Mouse (Mus musculus) hematopoietic stem cell, adult 5-6 weeks (primary cell): ENCODE data around the gene Slc24a2. TPM values are rescaled to one million over a fixed set of nuclear protein-coding genes. Genes with fewer than 3 reads are reported as not detected.

ENCODE experiments used
- ATAC-seq, 2 experiments: fragments of 125-278 bp in 1 of 2; replicated peaks in 1 of 2; 2 replicates each; pipeline ENCODE4 v1.8.0; 2016 to 2017; ENCODE audit warnings: inconsistent platforms in 2 of 2, mild to moderate bottlenecking in 2 of 2, moderate number of reproducible peaks in 2 of 2, low read depth in 1 of 2, moderate TSS enrichment in 1 of 2; ENCODE audit not compliant: low FRiP score in 2 of 2, poor library complexity in 2 of 2, severe bottlenecking in 2 of 2, insufficient read depth in 1 of 2, low TSS enrichment in 1 of 2
- total RNA-seq: library from RNA; stranded (forward); fragments of 172-1452, 232-1000 nt; gene quantifications from 2 replicates; pipeline ENCODE4 v1.2.3, GENCODE M21; 2017

Gene Slc24a2
- total RNA-seq, 1 experiment from 2014 or later: 0.10 TPM

- ATAC-seq: no peak
Observed at GRCm38 (mm10) chr4:87021542-87021941, 208.7 kb downstream of the Slc24a2 start.

- ATAC-seq: no peak
Observed at GRCm38 (mm10) chr4:87019486-87020105, 210.7 kb downstream of the Slc24a2 start.

- no peak for ATAC-seq
Observed at GRCm38 (mm10) chr4:87018073-87018997, 211.9 kb downstream of the Slc24a2 start.

GRCm38 (mm10) chr4:87017464-87017863, 212.8 kb downstream of the Slc24a2 start:
- no peak for ATAC-seq

- ATAC-seq: no peak
Observed at GRCm38 (mm10) chr4:87015746-87016145, 214.5 kb downstream of the Slc24a2 start.

- no peak for ATAC-seq
Observed at GRCm38 (mm10) chr4:87013721-87014620, 216.3 kb downstream of the Slc24a2 start.

GRCm38 (mm10) chr4:86992470-86992869, 237.8 kb downstream of the Slc24a2 start:
- ATAC-seq: no peak

GRCm38 (mm10) chr4:86989301-86989700, 241.0 kb downstream of the Slc24a2 start:
- no peak for ATAC-seq

- no peak for ATAC-seq
Observed at GRCm38 (mm10) chr4:86987846-86988245, 242.4 kb downstream of the Slc24a2 start.

GRCm38 (mm10) chr4:86977272-86977671, 253.0 kb downstream of the Slc24a2 start:
- no peak for ATAC-seq

- peak; percentile 64 to 67; a peak in 3 of 4 replicates for ATAC-seq
Observed at GRCm38 (mm10) chr4:86957576-86958411, 272.5 kb downstream of the Slc24a2 start.

GRCm38 (mm10) chr4:86955448-86955847, 274.8 kb downstream of the Slc24a2 start:
- ATAC-seq: no peak

- no peak for ATAC-seq
Observed at GRCm38 (mm10) chr4:86953519-86953918, 276.8 kb downstream of the Slc24a2 start.

- peak; percentile 62 to 66; a peak in 3 of 4 replicates for ATAC-seq
Observed at GRCm38 (mm10) chr4:86948794-86949193, 281.5 kb downstream of the Slc24a2 start.

GRCm38 (mm10) chr4:86943296-86943695, 287.0 kb downstream of the Slc24a2 start:
- no peak for ATAC-seq

- no peak for ATAC-seq
Observed at GRCm38 (mm10) chr4:86942656-86943055, 287.6 kb downstream of the Slc24a2 start.

GRCm38 (mm10) chr4:86936706-86937105, 293.6 kb downstream of the Slc24a2 start:
- ATAC-seq: no peak
